Mouse (Mus musculus) brown adipose tissue, adult 24 weeks (tissue): Measurements from ENCODE around the gene Celsr1. TPM values are rescaled to one million over a fixed set of nuclear protein-coding genes. Genes with fewer than 3 reads are reported as not detected.

Experiments used
- H3K27ac ChIP-seq: fragments of 200-500 bp; replicated peaks from 2 replicates; pipeline ENCODE4 v1.5.1; 2012; ENCODE audit warnings: low read depth, mild to moderate bottlenecking, low read length
- H3K4me1 ChIP-seq: fragments of 200-500 bp; 2 replicates; pipeline ENCODE4 v1.6.1; 2012; ENCODE audit warnings: low read length, mixed read lengths; ENCODE audit not compliant: control insufficient read depth, insufficient read depth, insufficient read length
- H3K4me3 ChIP-seq: fragments of 200-500 bp; 2 replicates; pipeline ENCODE4 v1.5.1; 2012; ENCODE audit warnings: low read depth, mild to moderate bottlenecking, low read length, moderate library complexity; ENCODE audit not compliant: insufficient read depth
- polyA plus RNA-seq: library from polyadenylated mRNA; stranded (reverse); fragments of >200 nt; gene quantifications from 2 replicates; pipeline ENCODE4 v1.2.4, GENCODE M21; 2012; ENCODE audit not compliant: missing spikeins, insufficient read depth, insufficient read length

The Celsr1 gene
- polyA plus RNA-seq, 1 experiment = 0.20 TPM

DNA sequence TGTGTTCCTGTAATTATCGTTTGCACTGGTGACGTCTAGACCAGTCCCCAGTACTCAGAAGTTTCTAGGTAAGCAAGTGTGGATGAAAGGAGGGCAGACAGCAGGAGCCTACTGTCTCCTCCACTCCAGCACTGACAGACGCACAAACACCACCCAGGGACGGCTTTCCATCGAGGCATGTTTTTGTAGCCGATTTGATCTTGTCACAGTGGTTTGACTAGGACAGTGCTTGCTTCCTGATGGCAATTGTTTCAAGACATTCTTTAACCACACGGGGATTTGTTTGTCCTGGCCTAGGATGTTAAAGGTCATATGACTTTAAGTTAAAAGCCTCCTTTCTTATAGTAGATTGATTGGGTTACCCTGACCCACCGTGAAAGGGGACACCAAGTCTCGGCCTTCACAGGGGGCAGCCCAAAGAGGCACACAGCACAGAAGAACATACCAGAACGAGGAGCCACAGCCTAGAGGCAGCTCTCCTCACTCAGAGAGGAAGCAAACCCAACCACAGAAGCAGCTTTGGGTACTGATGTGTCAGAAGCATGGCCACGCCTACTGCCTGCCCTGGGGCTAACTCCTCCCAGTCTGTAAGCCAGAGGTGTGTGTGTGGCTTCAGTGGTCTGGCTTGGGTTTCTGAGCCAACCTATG lies 51.7 kb downstream of the Celsr1 start:
- Histone ChIP-seq H3K4me3 (no peak overlapping the region), H3K4me1 (no peaks in the 10 kb centered on the region; the same call in 1 of the 2 replicates), H3K27ac (no peak overlapping the region)

- Histone ChIP-seq H3K4me1 (no peaks in the 10 kb centered on the region; the same call in 1 of the 2 replicates), H3K4me3 (no peak overlapping the region), H3K27ac (no peak overlapping the region)
Observed at GRCm38 (mm10) chr15:85977086-85977485, 56.5 kb downstream of the Celsr1 start.

DNA sequence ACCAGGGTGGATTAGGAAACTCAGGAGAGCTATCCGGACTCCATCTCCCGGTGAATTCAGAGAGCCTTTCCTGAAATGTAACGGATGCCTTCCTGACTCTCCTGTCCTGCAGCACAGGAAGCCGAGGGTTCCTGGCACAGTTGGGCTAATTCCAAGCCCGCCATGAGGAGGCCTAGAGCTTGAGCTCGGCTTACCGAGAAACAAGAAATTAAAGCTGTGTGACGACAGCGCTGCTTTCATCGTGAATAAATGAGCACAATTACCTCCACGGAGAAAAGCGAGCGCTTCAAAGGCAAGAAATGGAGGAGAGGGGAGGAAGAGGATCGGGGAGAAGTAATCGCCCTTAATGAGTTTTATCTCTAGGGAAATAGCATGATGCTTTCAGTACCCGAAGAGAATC lies 57.8 kb downstream of the Celsr1 start:
- Histone ChIP-seq H3K4me1 (no peaks in the 10 kb centered on the region), H3K27ac (no peak overlapping the region), H3K4me3 (no peak overlapping the region)

DNA sequence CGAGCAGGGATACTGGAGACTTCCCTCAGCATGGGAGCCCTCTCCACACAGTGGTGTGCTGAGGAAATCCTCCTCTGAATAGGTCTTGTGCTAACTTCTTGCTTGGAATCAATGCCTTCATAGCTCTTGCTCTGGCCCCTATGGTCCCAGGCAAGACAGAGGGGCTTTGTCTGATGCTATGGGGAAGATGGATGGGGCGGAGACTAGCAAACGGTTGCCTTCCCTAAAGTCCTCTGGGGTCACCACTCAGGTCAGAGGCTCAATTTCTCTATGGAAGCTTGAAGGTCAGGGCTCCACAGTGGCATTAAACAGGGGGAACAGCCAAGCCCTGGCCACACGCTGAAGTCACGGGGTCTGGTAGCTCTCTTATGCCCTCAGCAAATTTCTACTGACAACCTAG lies 62.0 kb downstream of the Celsr1 start:
- Histone ChIP-seq H3K27ac (no peak overlapping the region), H3K4me3 (no peak overlapping the region), H3K4me1 (no peaks in the 10 kb centered on the region)

GRCm38 (mm10) chr15:85970441-85970840 lies 63.1 kb downstream of the Celsr1 start:
- Histone ChIP-seq H3K4me1 (no peaks in the 10 kb centered on the region), H3K4me3 (no peak overlapping the region), H3K27ac (no peak overlapping the region)

GRCm38 (mm10) chr15:85969707-85970153 lies 63.8 kb downstream of the Celsr1 start:
- no peak overlapping the region for H3K27ac ChIP-seq
- H3K4me1 ChIP-seq = no peaks in the 10 kb centered on the region
- H3K4me3 ChIP-seq = no peak overlapping the region

DNA sequence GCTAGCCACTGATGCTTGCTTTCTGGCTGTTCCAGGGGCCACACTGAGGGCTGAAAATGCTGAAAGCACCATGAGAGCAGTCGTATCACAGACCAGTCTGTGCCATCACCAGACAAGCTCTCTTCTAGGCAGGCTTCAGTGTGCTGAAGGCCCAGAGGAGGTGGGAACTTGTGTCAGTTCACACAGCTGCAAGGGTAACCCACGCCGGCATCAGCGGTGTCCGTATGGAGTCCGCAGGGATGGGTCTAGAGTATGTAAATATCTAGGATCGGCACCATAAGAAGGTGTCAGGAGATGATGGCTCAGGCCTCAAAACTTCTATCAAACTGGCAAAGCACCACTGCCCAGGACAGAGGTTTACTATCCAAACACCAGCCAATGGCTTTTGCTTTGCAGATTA lies 64.3 kb downstream of the Celsr1 start:
- Histone ChIP-seq H3K27ac (no peak overlapping the region), H3K4me1 (no peaks in the 10 kb centered on the region), H3K4me3 (no peak overlapping the region)

DNA sequence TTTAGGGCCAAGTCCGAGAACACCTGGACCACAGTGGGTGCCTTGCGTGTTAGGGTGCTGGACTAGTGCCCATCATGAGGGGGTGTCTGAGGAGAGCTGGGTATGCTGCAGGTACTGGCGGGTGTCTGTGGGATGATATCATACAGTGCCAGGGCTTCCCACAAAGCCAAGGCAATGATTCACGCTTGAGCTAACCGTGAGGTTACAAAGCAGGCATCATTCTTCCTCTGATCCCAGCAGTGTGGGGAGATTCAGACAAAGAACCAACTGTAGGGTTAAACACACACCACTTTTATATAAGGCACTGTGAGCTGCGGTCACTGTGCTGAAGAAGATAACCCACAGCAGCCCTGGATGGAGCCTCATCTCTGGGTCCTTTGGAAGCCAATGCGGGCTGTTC lies 67.5 kb downstream of the Celsr1 start:
- Histone ChIP-seq H3K4me3 (no peak overlapping the region), H3K4me1 (no peaks in the 10 kb centered on the region), H3K27ac (no peak overlapping the region)

DNA sequence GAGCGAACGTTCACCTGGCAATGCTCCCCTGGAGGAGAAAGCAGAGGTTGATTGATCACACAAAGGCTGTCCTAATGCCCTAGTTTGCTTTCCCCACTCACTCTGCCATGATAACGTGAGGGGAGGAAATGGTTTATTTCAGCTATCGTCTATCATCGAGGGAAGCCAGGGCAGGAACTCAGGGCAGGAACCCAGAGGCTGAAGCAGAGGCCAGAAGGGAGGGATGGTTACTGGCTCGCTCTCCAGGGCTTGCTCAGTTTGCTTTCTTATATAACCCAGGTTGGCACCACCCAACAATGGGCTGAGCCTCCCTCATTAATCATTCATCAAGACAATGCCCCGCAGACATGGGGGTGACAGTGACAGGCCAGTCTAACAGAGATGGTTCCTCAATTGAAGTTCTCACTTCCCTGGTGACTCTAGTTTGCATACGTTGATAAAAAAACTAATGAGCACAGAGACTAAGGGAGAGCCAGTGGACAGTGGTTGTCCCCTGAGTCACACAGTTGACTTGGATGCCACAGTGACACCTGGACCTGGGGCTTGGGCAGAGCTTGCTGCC lies 70.2 kb downstream of the Celsr1 start:
- H3K4me3 ChIP-seq = no peak overlapping the region
- no peak overlapping the region for H3K27ac ChIP-seq
- H3K4me1 ChIP-seq = no peaks in the 10 kb centered on the region

- Histone ChIP-seq H3K27ac (no peak overlapping the region), H3K4me3 (no peak overlapping the region)
Observed at GRCm38 (mm10) chr15:85962691-85963090, 70.9 kb downstream of the Celsr1 start.

GRCm38 (mm10) chr15:85961651-85962050 lies 71.9 kb downstream of the Celsr1 start:
- no peak overlapping the region for H3K4me3 ChIP-seq
- no peak overlapping the region for H3K27ac ChIP-seq
- H3K4me1 ChIP-seq = no peaks in the 10 kb centered on the region

More at GRCm38 (mm10) chr15:85962691-85963090, 70.9 kb downstream of the Celsr1 start:
- H3K4me1 ChIP-seq = no peaks in the 10 kb centered on the region

DNA sequence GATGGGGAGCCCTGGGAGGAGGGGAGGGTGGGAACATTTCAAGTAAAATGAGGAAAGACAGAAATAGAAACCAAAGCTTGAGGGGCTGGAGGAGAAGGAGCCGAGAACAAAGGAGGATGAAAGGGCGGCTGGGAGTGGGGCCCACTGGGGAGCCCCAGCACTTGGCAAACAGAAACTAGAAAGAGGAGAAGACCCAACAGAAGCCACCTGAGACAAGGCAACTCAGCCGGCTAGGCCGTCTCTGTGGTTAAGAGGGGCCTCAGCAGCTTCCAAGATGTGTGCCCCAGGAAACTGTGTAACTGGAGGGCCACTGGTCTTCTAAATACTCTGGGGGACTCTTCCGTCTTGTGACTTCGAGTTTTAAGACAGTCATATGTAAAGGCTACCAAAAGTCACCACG lies 72.4 kb downstream of the Celsr1 start:
- no peak overlapping the region for H3K27ac ChIP-seq

DNA sequence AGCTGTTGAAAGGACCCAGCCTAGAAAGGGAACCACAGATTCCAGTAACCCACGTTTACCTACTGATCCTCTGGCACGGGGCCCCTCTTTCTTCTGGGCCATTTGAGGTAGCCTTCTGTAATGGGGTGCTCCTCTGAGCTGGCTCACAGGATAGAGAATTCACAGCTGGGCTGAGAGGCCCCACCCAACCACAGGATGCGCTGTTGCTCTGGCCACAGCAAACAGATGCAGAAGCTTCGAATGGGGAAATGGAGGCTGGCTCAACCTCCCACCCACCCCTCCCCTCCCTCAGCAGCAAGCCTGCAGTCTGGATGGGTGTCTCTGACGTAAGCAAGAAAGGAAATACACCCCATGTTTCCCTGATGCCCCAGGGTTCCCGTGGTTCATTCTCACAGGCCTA lies 77.4 kb downstream of the Celsr1 start:
- H3K4me3 ChIP-seq = no peak overlapping the region

More for the DNA sequence above, 72.4 kb downstream of the Celsr1 start:
- Histone ChIP-seq H3K4me3 (no peak overlapping the region), H3K4me1 (no peaks in the 10 kb centered on the region)

GRCm38 (mm10) chr15:85953458-85953857 lies 80.1 kb downstream of the Celsr1 start:
- H3K4me1 ChIP-seq = no peaks in the 10 kb centered on the region

More for the DNA sequence above, 77.4 kb downstream of the Celsr1 start:
- no peaks in the 10 kb centered on the region for H3K4me1 ChIP-seq
- H3K27ac ChIP-seq = no peak overlapping the region

DNA sequence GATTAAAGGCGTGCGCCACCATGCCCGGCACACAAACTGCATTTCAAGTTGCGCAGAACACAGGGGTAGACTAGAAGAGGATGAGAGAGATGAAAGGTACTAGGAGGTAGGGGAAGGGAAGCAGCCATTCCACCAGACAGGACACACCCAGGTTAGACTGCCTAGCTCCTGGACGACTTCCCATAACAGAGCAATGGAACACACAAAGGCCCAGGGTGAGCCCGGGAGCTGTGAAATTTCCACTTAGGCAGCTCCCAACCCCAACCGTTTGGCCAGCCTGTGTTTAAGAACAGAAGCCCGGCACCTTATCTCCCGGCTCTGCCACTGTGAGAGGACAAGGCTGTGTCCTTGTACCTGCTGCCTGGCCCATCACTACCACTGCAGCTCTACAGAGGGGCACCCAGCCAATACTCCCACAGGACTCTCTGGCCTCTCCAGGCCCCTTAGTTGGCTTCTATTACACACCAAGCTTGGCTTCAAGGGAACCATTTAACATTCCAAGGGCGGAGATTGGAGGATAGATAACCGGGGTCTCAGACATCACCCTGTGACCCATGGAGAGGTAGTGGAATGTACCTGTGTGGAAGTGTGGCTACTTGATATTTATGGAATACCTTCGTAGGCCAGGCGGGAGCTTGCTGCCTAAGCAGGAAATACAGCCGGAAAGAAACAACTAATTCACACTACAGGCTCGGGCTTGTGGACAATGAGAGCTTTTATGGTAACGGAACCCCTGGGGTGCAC lies 84.0 kb downstream of the Celsr1 start:
- Histone ChIP-seq H3K27ac (no peak overlapping the region), H3K4me1 (no peaks in the 10 kb centered on the region), H3K4me3 (no peak overlapping the region)

More at GRCm38 (mm10) chr15:85953458-85953857, 80.1 kb downstream of the Celsr1 start:
- Histone ChIP-seq H3K27ac (no peak overlapping the region), H3K4me3 (no peak overlapping the region)
